Mouse (Mus musculus) lung, adult 2 months (tissue): ENCODE data around the gene Atp6v0b. TPM values are rescaled to one million over a fixed set of nuclear protein-coding genes. Genes with fewer than 3 reads are reported as not detected.

ENCODE experiments used
- DNase-seq: peaks from one replicate; pipeline ENCODE4 v3.0.0; 2022
- H3K4me1 ChIP-seq: fragments of 200-500 bp; 2 replicates; pipeline ENCODE4 v1.6.1; 2011; ENCODE audit warnings: low read length; ENCODE audit not compliant: control insufficient read depth, insufficient read depth
- H3K4me3 ChIP-seq: fragments of 200-500 bp; replicated peaks from 2 replicates; pipeline ENCODE3; 2011; ENCODE audit warnings: low read depth, mild to moderate bottlenecking, control low read depth, low read length; ENCODE audit errors: extremely low read depth
- CTCF ChIP-seq: fragments of 200-500 bp; IDR thresholded peaks from 2 replicates; pipeline ENCODE4 v1.5.1; 2011; ENCODE audit warnings: mild to moderate bottlenecking, low read length, control low read depth; ENCODE audit not compliant: insufficient read depth
- POLR2A ChIP-seq: fragments of 200-500 bp; IDR thresholded peaks from 2 replicates; pipeline ENCODE4 v1.6.1; 2011; ENCODE audit warnings: low read depth, mild to moderate bottlenecking, control low read depth, low read length, borderline replicate concordance; ENCODE audit errors: extremely low read depth
- WGBS: fragments of 180-500 bp; shearing (Covaris S2); methylation state at CpG from one replicate; pipeline ENCODE4 v1.1.7; 2018; 5-methylcytosine and 5-hydroxymethylcytosine counted together
- polyA plus RNA-seq: library from polyadenylated mRNA; depleted of rRNA; stranded (reverse); fragments of >200 nt; gene quantifications from 2 replicates; pipeline ENCODE4 v1.2.3, GENCODE M21; 2012

The Atp6v0b gene
- polyA plus RNA-seq, 1 experiment, result 484 TPM

GRCm38 (mm10) chr4:117893376-117893775, 6.2 kb upstream of the Atp6v0b start:
- Histone ChIP-seq H3K4me1 (no peaks in the 10 kb centered on the region), H3K4me3 (no peak overlapping the region)
- peak; percentile 39 for DNase-seq
- WGBS, result 17% methylated on average over 9 of the region's 9 CpGs
- TF ChIP-seq POLR2A, result no peak
- TF ChIP-seq CTCF, result no peak

- H3K4me3 ChIP-seq, result peak within 1 kb of the TSS; percentile 88
- 1% methylated on average over 21 of the region's 21 CpGs for WGBS
- peak; percentile 81 for DNase-seq
- no peak for TF ChIP-seq CTCF
- H3K4me1 ChIP-seq, result no peaks in the 10 kb centered on the region
These were observed 4.6 kb upstream of the Atp6v0b start, which contains the start of gene Dph2 for GRCm38 (mm10) chr4:117891738-117892161. Gene Dph2 (minus strand): TSS chr4:117892032.

DNA sequence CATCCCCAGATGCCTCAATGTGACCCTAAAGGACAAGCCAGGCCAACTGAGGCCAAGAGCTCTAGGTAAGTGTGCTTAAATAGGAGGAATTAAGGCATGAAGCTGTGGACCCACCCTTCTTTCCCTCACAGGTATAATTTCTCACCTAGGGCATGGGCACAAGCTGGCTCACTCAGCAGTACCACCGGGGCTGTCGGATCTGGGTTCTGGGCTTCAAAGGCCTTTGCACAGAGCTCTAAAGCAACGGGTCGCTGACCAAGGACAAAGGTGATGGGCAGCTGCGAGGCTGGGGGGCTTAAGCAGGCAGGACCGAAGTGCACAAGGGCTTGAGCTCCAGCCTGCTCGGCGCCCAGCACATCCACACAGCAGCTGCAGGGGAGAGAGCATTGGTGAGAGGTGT, 3.6 kb upstream of the Atp6v0b start:
- Histone ChIP-seq H3K4me1 (peaks cover 5% of the 10 kb centered on the region; the same call in 1 of the 2 replicates), H3K4me3 (no peak overlapping the region)
- no peak for DNase-seq
- TF ChIP-seq POLR2A, result no peak
- TF ChIP-seq CTCF, result no peak
- WGBS, result 88% methylated on average over 8 of the region's 8 CpGs

DNA sequence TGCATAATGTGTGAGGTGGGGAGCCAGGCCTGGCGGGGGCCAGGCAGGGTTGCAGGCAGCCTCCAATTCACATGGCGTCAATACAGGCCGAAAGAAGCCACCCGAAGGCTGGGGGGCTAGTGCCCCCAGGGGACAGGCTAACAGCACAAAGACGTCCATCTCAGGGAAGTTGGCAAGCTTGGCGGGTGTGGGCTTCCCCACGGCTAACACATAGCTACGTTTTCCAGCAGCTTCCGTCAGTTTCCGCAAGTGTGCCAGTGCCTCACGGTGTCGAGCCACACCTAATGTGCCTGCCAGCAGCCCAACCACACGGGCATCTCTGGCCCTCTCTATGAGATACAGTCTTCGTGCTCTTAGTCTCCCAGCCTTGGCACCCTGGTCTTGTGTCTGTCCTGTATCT, 2.9 kb upstream of the Atp6v0b start:
- H3K4me1 ChIP-seq, result peaks cover 5% of the 10 kb centered on the region; the same call in 1 of the 2 replicates
- WGBS, result 91% methylated on average over 14 of the region's 14 CpGs
- TF ChIP-seq POLR2A, result no peak
- no peak for TF ChIP-seq CTCF

DNA sequence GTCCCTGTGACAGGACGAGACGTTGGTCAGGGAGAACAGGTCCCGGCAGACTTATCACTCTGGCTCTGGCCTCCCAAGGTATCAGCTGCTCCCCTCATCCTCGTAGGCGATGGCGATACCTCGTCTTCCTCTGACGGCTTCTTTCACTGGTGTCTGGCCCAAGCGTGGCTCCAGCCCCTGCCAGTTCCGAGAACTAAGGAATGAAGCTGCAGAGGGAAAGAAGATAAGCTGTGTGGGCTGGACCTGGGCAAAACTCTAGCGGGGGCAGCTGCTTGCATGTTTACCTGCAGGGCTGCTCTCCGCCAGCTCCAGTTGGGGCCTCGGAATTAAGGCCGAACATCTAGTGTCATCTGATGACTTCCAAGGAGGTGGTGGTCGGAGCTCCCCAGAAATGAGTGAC, 2.3 kb upstream of the Atp6v0b start:
- WGBS, result 92% methylated on average over 15 of the region's 15 CpGs
- Histone ChIP-seq H3K4me3 (no peak overlapping the region), H3K4me1 (peaks cover 5% of the 10 kb centered on the region; the same call in 1 of the 2 replicates)
- TF ChIP-seq POLR2A (no peak), CTCF (no peak)
- no peak for DNase-seq

More for the DNA sequence above, 2.9 kb upstream of the Atp6v0b start:
- DNase-seq, result no peak
- no peak overlapping the region for H3K4me3 ChIP-seq

GRCm38 (mm10) chr4:117887920-117888319, 787 bp upstream of the Atp6v0b start:
- no peak for DNase-seq
- 66% methylated on average over 2 of the region's 2 CpGs for WGBS
- Histone ChIP-seq H3K4me3 (no peak overlapping the region), H3K4me1 (peaks cover 9% of the 10 kb centered on the region)
- TF ChIP-seq CTCF (no peak), POLR2A (no peak)

DNA sequence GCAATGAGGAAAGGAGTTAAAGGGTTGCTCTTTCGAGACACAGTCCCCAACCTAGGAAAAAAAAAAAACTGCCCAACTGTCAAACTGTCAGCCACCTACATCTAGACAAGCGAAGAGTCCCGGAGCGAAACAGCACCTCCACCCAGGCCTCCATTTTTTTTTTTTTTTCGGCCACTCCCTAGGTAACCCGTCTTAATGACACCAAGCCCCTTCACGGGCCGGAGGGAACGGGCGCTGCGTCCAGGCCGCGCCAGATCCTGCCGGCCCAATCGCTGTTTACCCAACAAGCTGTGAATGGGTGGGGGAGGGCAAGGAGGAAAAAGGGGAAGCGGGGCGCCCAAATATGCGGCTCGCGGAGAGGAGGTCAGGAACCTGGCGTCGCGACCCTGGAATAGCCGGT, 489 bp downstream of the Atp6v0b start:
- no peak for DNase-seq
- 1% methylated on average over 23 of the region's 24 CpGs for WGBS
- no peak for TF ChIP-seq CTCF
- no peak for TF ChIP-seq POLR2A
- H3K4me1 ChIP-seq, result peaks cover 9% of the 10 kb centered on the region
- H3K4me3 ChIP-seq, result peak overlapping the region; percentile 93

DNA sequence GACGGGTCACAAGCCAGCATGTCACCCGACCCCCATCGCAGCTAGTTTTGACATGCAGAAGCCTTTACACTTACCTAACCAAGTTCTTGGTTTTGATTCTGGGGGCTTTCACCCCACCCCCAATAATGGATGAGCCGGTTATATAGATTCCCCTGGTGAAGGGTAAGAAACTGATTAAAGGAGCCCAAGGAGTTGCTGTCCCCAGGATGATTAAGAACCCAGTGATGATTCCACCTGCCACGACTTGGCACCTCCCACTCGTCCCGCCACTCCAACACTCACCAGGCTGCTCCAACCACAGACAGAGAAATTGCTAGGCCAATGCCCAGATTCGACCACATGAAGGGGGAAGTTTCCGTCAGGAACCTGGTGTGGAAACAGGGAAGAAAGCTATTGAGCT, 1.1 kb downstream of the Atp6v0b start:
- Histone ChIP-seq H3K4me3 (peak overlapping the region; percentile 93), H3K4me1 (peaks cover 9% of the 10 kb centered on the region)

GRCm38 (mm10) chr4:117885093-117885492, 2.0 kb downstream of the Atp6v0b start:
- WGBS, result 92% methylated on average over 10 of the region's 10 CpGs
- DNase-seq, result no peak
- TF ChIP-seq POLR2A (no peak), CTCF (no peak)
- H3K4me1 ChIP-seq, result peaks cover 9% of the 10 kb centered on the region
- no peak overlapping the region for H3K4me3 ChIP-seq

More for the DNA sequence above, 1.1 kb downstream of the Atp6v0b start:
- DNase-seq, result no peak
- 74% methylated on average over 9 of the region's 9 CpGs for WGBS
- TF ChIP-seq CTCF (no peak), POLR2A (no peak)

- Histone ChIP-seq H3K4me1 (peaks cover 9% of the 10 kb centered on the region), H3K4me3 (no peak overlapping the region)
- WGBS, result 90% methylated on average over 1 of the region's 1 CpGs
- no peak for DNase-seq
- no peak for TF ChIP-seq POLR2A
- TF ChIP-seq CTCF, result no peak
These were observed 3.0 kb downstream of the Atp6v0b start for GRCm38 (mm10) chr4:117884146-117884545.
